Mouse (Mus musculus) liver, embryonic 14.5 days (tissue): ENCODE measurements at regions not wholly inside any gene's neighbourhood (a gene's known extent, or its start where the extent isn't known, plus 50 kb on each side); places are given as distances from the start of the nearest gene placed in this dataset.

Experiments
- ATAC-seq: fragments of 200-750 bp; cut with Nextera tagmentation; 2 replicates; pipeline ENCODE4 v1.8.0; 2017; ENCODE audit warnings: moderate number of reproducible peaks, mild to moderate bottlenecking, moderate library complexity; ENCODE audit not compliant: insufficient read depth
- DNase-seq, 3 experiments: peaks; one replicate each; pipeline ENCODE4 v3.0.0-alpha.2; 2012 to 2013; ENCODE audit warnings: low read depth in 3 of 3, low spot score in 3 of 3
- H3K27ac ChIP-seq: fragments of 300-500 bp; sonication (generic); 2 replicates; pipeline ENCODE4 v1.5.1; 2014; ENCODE audit warnings: moderate library complexity, mild to moderate bottlenecking, control low read depth, inconsistent platforms
- H3K27me3 ChIP-seq: fragments of 300-500 bp; sonication (generic); 2 replicates; pipeline ENCODE4 v1.6.1; 2014; ENCODE audit warnings: mild to moderate bottlenecking, low read length, moderate library complexity; ENCODE audit not compliant: control insufficient read depth, insufficient read depth
- H3K36me3 ChIP-seq: fragments of 300-500 bp; sonication (generic); replicated peaks from 2 replicates; pipeline ENCODE4 v1.6.1; 2014; ENCODE audit warnings: low read depth; ENCODE audit not compliant: control insufficient read depth, insufficient read depth
- H3K4me1 ChIP-seq, 2 experiments: fragments of 200-500 bp in 1 of 2; fragments of 300-500 bp in 1 of 2; sonication (generic) in 1 of 2; replicated peaks; 2 replicates each; pipeline ENCODE4 v1.6.1; 2012 to 2014; ENCODE audit warnings: antibody characterized with exemption in 1 of 2, inconsistent platforms in 1 of 2, low read length in 1 of 2; ENCODE audit not compliant: control insufficient read depth in 2 of 2, insufficient read depth in 2 of 2
- H3K4me2 ChIP-seq: fragments of 300-500 bp; sonication (generic); 2 replicates; pipeline ENCODE4 v1.6.1; 2014; ENCODE audit warnings: low read depth, mild to moderate bottlenecking, control low read depth, moderate library complexity
- H3K4me3 ChIP-seq, 2 experiments: fragments of 200-500 bp in 1 of 2; fragments of 300-500 bp in 1 of 2; sonication (generic) in 1 of 2; 2 replicates each; pipeline ENCODE4 v1.5.1; 2012 to 2014; ENCODE audit warnings: low read depth in 2 of 2, low read length in 2 of 2, mild to moderate bottlenecking in 2 of 2, control low read depth in 1 of 2, inconsistent platforms in 1 of 2, moderate library complexity in 1 of 2; ENCODE audit not compliant: insufficient read depth in 1 of 2
- H3K9ac ChIP-seq: fragments of 300-500 bp; sonication (generic); replicated peaks from 2 replicates; pipeline ENCODE4 v1.6.1; 2014; ENCODE audit warnings: mild to moderate bottlenecking, control low read depth, moderate library complexity
- H3K9me3 ChIP-seq: fragments of 300-500 bp; sonication (generic); 2 replicates; pipeline ENCODE4 v1.6.1; 2016; ENCODE audit warnings: low read length, mixed read lengths; ENCODE audit not compliant: control insufficient read depth
- CTCF ChIP-seq: IDR thresholded peaks from 2 replicates; pipeline ENCODE4 v1.5.1; 2016; ENCODE audit warnings: antibody characterized with exemption, low read depth, control low read depth
- EP300 ChIP-seq: IDR thresholded peaks from 2 replicates; pipeline ENCODE4 v1.6.1; 2016; ENCODE audit warnings: antibody characterized with exemption, low read depth
- WGBS: fragments of 180-500 bp; shearing (Covaris S2); extraction: QIAGEN DNeasy Blood & Tissue Kit; methylation state at CpG from one replicate; pipeline ENCODE4 v1.1.7; 2014; ENCODE audit not compliant: insufficient replicate concordance; 5-methylcytosine and 5-hydroxymethylcytosine counted together

- Histone ChIP-seq H3K4me3 (no peak overlapping the region), H3K4me1 (no peaks in the 10 kb centered on the region), H3K9ac (no peak overlapping the region), H3K4me2 (no peak overlapping the region), H3K27me3 (no peaks in the 10 kb centered on the region), H3K36me3 (no peaks in the 10 kb centered on the region), H3K27ac (no peak overlapping the region), H3K9me3 (no peaks in the 10 kb centered on the region)
- ATAC-seq (no peak), DNase-seq (no peak)
- WGBS = 62% methylated on average over 4 of the region's 4 CpGs
- no peak for TF ChIP-seq EP300
Measured at GRCm38 (mm10) chr1:166796931-166797330, 115.3 kb upstream of the Fmo9 start.

- no peak for DNase-seq
- Histone ChIP-seq H3K36me3 (no peaks in the 10 kb centered on the region), H3K4me2 (no peak overlapping the region), H3K9ac (no peak overlapping the region), H3K27me3 (no peaks in the 10 kb centered on the region), H3K27ac (no peak overlapping the region), H3K4me3 (no peak overlapping the region), H3K4me1 (no peaks in the 10 kb centered on the region), H3K9me3 (no peaks in the 10 kb centered on the region)
- ATAC-seq = no peak
- 66% methylated on average over 11 of the region's 11 CpGs for WGBS
- TF ChIP-seq EP300 (no peak), CTCF (no peak)
Measured at GRCm38 (mm10) chr1:166800953-166801603, 119.4 kb upstream of the Fmo9 start.

GRCm38 (mm10) chr1:166801929-166802328 is 120.3 kb upstream of the Fmo9 start:
- TF ChIP-seq EP300 = no peak
- TF ChIP-seq CTCF = no peak
- Histone ChIP-seq H3K36me3 (no peaks in the 10 kb centered on the region), H3K4me2 (no peak overlapping the region), H3K4me1 (no peaks in the 10 kb centered on the region), H3K27ac (no peak overlapping the region), H3K27me3 (no peaks in the 10 kb centered on the region), H3K9me3 (no peaks in the 10 kb centered on the region), H3K9ac (no peak overlapping the region), H3K4me3 (no peak overlapping the region)
- 14% methylated on average over 4 of the region's 4 CpGs for WGBS
- no peak for DNase-seq
- no peak for ATAC-seq

- no peak for TF ChIP-seq CTCF
- TF ChIP-seq EP300 = no peak
- Histone ChIP-seq H3K27me3 (no peaks in the 10 kb centered on the region), H3K4me3 (no peak overlapping the region), H3K27ac (no peak overlapping the region), H3K4me1 (no peaks in the 10 kb centered on the region), H3K36me3 (no peaks in the 10 kb centered on the region), H3K9ac (no peak overlapping the region), H3K9me3 (no peaks in the 10 kb centered on the region), H3K4me2 (no peak overlapping the region)
- WGBS = 45% methylated on average over 2 of the region's 2 CpGs
- no peak for ATAC-seq
- DNase-seq = no peak
Measured at GRCm38 (mm10) chr1:166803928-166804327, 122.3 kb upstream of the Fmo9 start.

- H3K27ac ChIP-seq = no peak overlapping the region
- H3K4me2 ChIP-seq = no peak overlapping the region
- no peak overlapping the region for H3K4me3 ChIP-seq
- WGBS = 29% methylated on average over 1 of the region's 1 CpGs
- DNase-seq (no peak), ATAC-seq (no peak)
- no peaks in the 10 kb centered on the region for H3K36me3 ChIP-seq
- TF ChIP-seq EP300 (no peak), CTCF (no peak)
- no peaks in the 10 kb centered on the region for H3K27me3 ChIP-seq
- H3K4me1 ChIP-seq = no peaks in the 10 kb centered on the region
- H3K9ac ChIP-seq = no peak overlapping the region
- no peaks in the 10 kb centered on the region for H3K9me3 ChIP-seq
Measured at GRCm38 (mm10) chr1:166804333-166804732, 122.7 kb upstream of the Fmo9 start.
